Mouse (Mus musculus) CH12.LX (cell line): Measurements from ENCODE around the gene Tut1. TPM values are rescaled to one million over a fixed set of nuclear protein-coding genes. Genes with fewer than 3 reads are reported as not detected.

ENCODE experiments used
- DNase-seq: peaks from one replicate; pipeline ENCODE4 v3.0.0-alpha.2; 2013; ENCODE audit errors: extremely low read depth
- H3K27ac ChIP-seq: 2 replicates; pipeline ENCODE4 v1.5.1; 2012; ENCODE audit warnings: low read depth, mild to moderate bottlenecking, control low read depth, moderate library complexity; ENCODE audit not compliant: insufficient read depth
- H3K27me3 ChIP-seq: replicated peaks from 2 replicates; pipeline ENCODE3; 2012; ENCODE audit warnings: inconsistent platforms
- H3K36me3 ChIP-seq, 2 experiments: replicated peaks in 1 of 2; 2 replicates each; pipeline versions ENCODE3 to v1.6.1; 2012; ENCODE audit warnings: inconsistent platforms in 1 of 2, low read length in 1 of 2, mild to moderate bottlenecking in 1 of 2, mixed read lengths in 1 of 2, moderate library complexity in 1 of 2; ENCODE audit not compliant: control insufficient read depth in 1 of 2, insufficient read depth in 1 of 2
- H3K4me1 ChIP-seq, 2 experiments: 2 replicates each; pipeline ENCODE4 v1.6.1; 2012; ENCODE audit warnings: inconsistent platforms in 1 of 2, moderate library complexity in 1 of 2; ENCODE audit not compliant: insufficient read depth in 2 of 2, control insufficient read depth in 1 of 2
- H3K4me2 ChIP-seq: 2 replicates; pipeline ENCODE4 v1.6.1; 2012; ENCODE audit warnings: low read depth, mild to moderate bottlenecking, control low read depth; ENCODE audit not compliant: poor library complexity, insufficient read depth, severe bottlenecking
- H3K4me3 ChIP-seq, 3 experiments: fragments of 150-350 bp in 1 of 3; sonication (generic) in 1 of 3; replicated peaks in 1 of 3; 2 replicates each; pipeline versions ENCODE3 to v1.5.1; 2011 to 2012; ENCODE audit warnings: low read depth in 2 of 3, low read length in 2 of 3, mild to moderate bottlenecking in 2 of 3, moderate library complexity in 2 of 3, control low read depth in 1 of 3, improper control_type of control experiment in 1 of 3, inconsistent platforms in 1 of 3, mixed read lengths in 1 of 3; ENCODE audit not compliant: poor library complexity in 1 of 3
- H3K79me2 ChIP-seq: replicated peaks from 2 replicates; pipeline ENCODE4 v1.6.1; 2012; ENCODE audit warnings: mild to moderate bottlenecking, moderate library complexity; ENCODE audit not compliant: control insufficient read depth, poor library complexity, insufficient read depth, severe bottlenecking; ENCODE audit errors: extremely low read depth
- H3K9ac ChIP-seq: 2 replicates; pipeline ENCODE4 v1.6.1; 2012; ENCODE audit warnings: low read depth, mild to moderate bottlenecking, control low read depth, moderate library complexity; ENCODE audit not compliant: insufficient read depth
- H3K9me3 ChIP-seq: replicated peaks from 2 replicates; pipeline ENCODE3; 2012; ENCODE audit warnings: low read length, inconsistent platforms, mixed read lengths
- CHD1 ChIP-seq: IDR thresholded peaks from 2 replicates; pipeline ENCODE4 v1.6.1; 2012; ENCODE audit warnings: low read depth, low read length, improper control_type of control experiment, inconsistent platforms
- CHD2 ChIP-seq: IDR thresholded peaks from 2 replicates; pipeline ENCODE4 v1.6.1; 2011; ENCODE audit warnings: low read length, improper control_type of control experiment
- CTCF ChIP-seq, 2 experiments: IDR thresholded peaks in 1 of 2; conservative IDR thresholded peaks in 1 of 2; 2 replicates each; pipeline ENCODE4 v1.5.1; 2011 to 2012; ENCODE audit warnings: low read depth in 2 of 2, low read length in 2 of 2, improper control_type of control experiment in 1 of 2, inconsistent platforms in 1 of 2, mild to moderate bottlenecking in 1 of 2, moderate library complexity in 1 of 2
- E2F4 ChIP-seq: IDR thresholded peaks from 2 replicates; pipeline ENCODE4 v1.6.1; 2011; ENCODE audit warnings: low read depth, low read length, improper control_type of control experiment; ENCODE audit not compliant: insufficient replicate concordance
- EP300 ChIP-seq: IDR thresholded peaks from 2 replicates; pipeline ENCODE4 v1.6.1; 2011; ENCODE audit warnings: low read length, improper control_type of control experiment
- ETS1 ChIP-seq: conservative IDR thresholded peaks from 2 replicates; pipeline ENCODE4 v1.6.1; 2012; ENCODE audit warnings: low read depth, mild to moderate bottlenecking, inconsistent platforms, low read length, improper control_type of control experiment, moderate library complexity
- GABPA ChIP-seq: IDR thresholded peaks from 2 replicates; pipeline ENCODE4 v1.6.1; 2012; ENCODE audit warnings: low read depth, low read length, improper control_type of control experiment, inconsistent platforms; ENCODE audit not compliant: insufficient replicate concordance
- KAT2A ChIP-seq: IDR thresholded peaks from 2 replicates; pipeline ENCODE4 v1.6.1; 2012; ENCODE audit warnings: low read length, improper control_type of control experiment, inconsistent platforms; ENCODE audit not compliant: insufficient replicate concordance
- MAZ ChIP-seq: IDR thresholded peaks from 2 replicates; pipeline ENCODE4 v1.6.1; 2012; ENCODE audit warnings: low read depth, mild to moderate bottlenecking, inconsistent platforms, low read length, improper control_type of control experiment, moderate library complexity
- MEF2A ChIP-seq: IDR thresholded peaks from 2 replicates; pipeline ENCODE4 v1.6.1; 2014; ENCODE audit warnings: low read depth, mild to moderate bottlenecking, inconsistent platforms, low read length, improper control_type of control experiment, borderline replicate concordance
- PAX5 ChIP-seq: IDR thresholded peaks from 2 replicates; pipeline ENCODE4 v1.6.1; 2012; ENCODE audit warnings: low read length, inconsistent platforms, mixed read lengths
- POLR2A ChIP-seq: IDR thresholded peaks from 2 replicates; pipeline ENCODE4 v1.6.1; 2011; ENCODE audit warnings: low read depth, mild to moderate bottlenecking, improper control_type of control experiment, low read length
- POLR2AphosphoS2 ChIP-seq: IDR thresholded peaks from 2 replicates; pipeline ENCODE4 v1.6.1; 2011; ENCODE audit warnings: low read depth, low read length, improper control_type of control experiment
- SIN3A ChIP-seq: IDR thresholded peaks from 2 replicates; pipeline ENCODE4 v1.6.1; 2012; ENCODE audit warnings: low read length, improper control_type of control experiment, inconsistent platforms
- SMC3 ChIP-seq: IDR thresholded peaks from 2 replicates; pipeline ENCODE4 v1.6.1; 2011; ENCODE audit warnings: low read depth, low read length, improper control_type of control experiment
- TBP ChIP-seq: conservative IDR thresholded peaks from 2 replicates; pipeline ENCODE4 v1.6.1; 2011; ENCODE audit warnings: low read depth, low read length, improper control_type of control experiment
- TCF12 ChIP-seq: IDR thresholded peaks from 2 replicates; pipeline ENCODE4 v1.6.1; 2014; ENCODE audit warnings: low read depth, mild to moderate bottlenecking, inconsistent platforms, low read length, improper control_type of control experiment
- UBTF ChIP-seq: IDR thresholded peaks from 2 replicates; pipeline ENCODE4 v1.6.1; 2012; ENCODE audit warnings: low read depth, mild to moderate bottlenecking, inconsistent platforms, low read length, improper control_type of control experiment, moderate library complexity
- USF2 ChIP-seq: conservative IDR thresholded peaks from 2 replicates; pipeline ENCODE4 v1.6.1; 2011; ENCODE audit warnings: low read depth, low read length, improper control_type of control experiment
- ZC3H11A ChIP-seq: IDR thresholded peaks from 2 replicates; pipeline ENCODE4 v1.6.1; 2012; ENCODE audit warnings: low read depth, mild to moderate bottlenecking, inconsistent platforms, low read length, improper control_type of control experiment
- ZNF384 ChIP-seq: IDR thresholded peaks from 2 replicates; pipeline ENCODE4 v1.6.1; 2012; ENCODE audit warnings: low read depth, low read length, improper control_type of control experiment, inconsistent platforms
- dilution Hi-C: fragments of 300-500 bp; cut with MboI; formaldehyde crosslinking; loops from 2 replicates; pipeline ENCODE4 v1.14.3; 2020; ENCODE audit warnings: low sequenced_read_pairs; ENCODE audit not compliant: extremely low pct_unique_long_range_greater_than_20kb, extremely low pct_ligation_motif_present
- in situ Hi-C: fragments of 300-500 bp; cut with MboI; formaldehyde crosslinking; loops from 3 replicates; pipeline ENCODE4 v1.14.3; 2019; ENCODE audit warnings: low sequenced_read_pairs, low pct_ligation_motif_present, low pct_unique_long_range_greater_than_20kb, mixed read lengths
- polyA plus RNA-seq: library from polyadenylated mRNA; unstranded; fragments of >175 nt; gene quantifications from 2 replicates; pipeline ENCODE4 v1.2.1, GENCODE M21; 2012; ENCODE audit warnings: low read depth; ENCODE audit not compliant: insufficient read length
- total RNA-seq, 2 experiments: library from RNA; depleted of rRNA; stranded (reverse); fragments of 300-350 nt in 1 of 2; fragments of >200 nt in 1 of 2; gene quantifications; 2 replicates each; pipeline ENCODE4 v1.2.3; 2012 to 2014

The Tut1 gene
- total and polyA plus RNA-seq, 3 experiments = 40.4 to 54.9 (median 47.7) TPM

DNA sequence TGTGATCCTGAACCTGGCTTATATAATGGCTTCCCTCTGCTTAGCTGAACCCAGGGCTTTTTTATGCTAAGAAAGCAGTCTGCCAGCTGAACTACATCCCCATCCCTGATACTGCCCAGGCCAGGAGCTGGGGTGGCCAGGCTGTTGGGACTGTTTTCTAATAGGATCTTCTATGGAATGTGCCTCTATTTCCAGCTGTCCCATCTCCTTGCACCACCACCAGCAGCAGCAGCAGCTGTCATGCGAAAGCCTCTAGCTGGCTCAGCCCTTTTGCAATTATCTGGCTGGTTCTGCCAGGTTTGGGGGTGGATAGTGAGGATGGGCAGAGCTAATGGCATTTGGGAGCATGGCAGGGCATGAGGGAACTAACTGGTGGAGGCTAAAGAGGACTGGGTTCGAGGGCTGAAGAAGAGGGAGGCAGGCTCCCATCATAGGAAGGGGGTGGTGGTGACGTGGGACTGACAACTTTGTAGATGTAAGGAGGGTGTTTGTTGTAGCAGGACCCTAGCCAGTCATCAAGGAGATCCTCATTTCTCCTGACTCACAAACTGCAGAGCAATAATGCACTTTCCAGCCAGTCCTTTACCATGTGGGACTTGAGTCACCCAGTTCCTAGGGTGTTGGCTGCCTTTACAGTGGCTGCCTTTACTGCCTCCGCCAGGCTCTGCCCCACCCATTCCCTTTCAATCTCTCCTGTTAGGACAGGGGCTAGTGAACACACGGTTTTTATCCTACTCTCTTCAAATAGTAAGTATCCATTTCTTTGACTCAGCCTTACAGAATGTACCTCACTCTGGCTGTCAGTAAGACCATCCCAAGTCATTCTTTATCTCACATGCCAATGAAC is 28.9 kb downstream of the Tut1 start:
- in situ Hi-C loops (no loop called here), dilution Hi-C loops (no loop called here)
- H3K9me3 ChIP-seq = no peaks in the 10 kb centered on the region
- no peak overlapping the region for H3K27ac ChIP-seq
- peaks cover 30 to 46% of the 10 kb centered on the region in 2 experiments for H3K36me3 ChIP-seq
- H3K9ac ChIP-seq = no peak overlapping the region
- no peaks in the 10 kb centered on the region for H3K79me2 ChIP-seq
- TF ChIP-seq ZNF384 (no peak), CTCF (conservative IDR thresholded peaks at IDR 0.05 in 1 of 2, IDR thresholded peaks at IDR 0.05 in 1 of 2; ENCODE audit: low read depth in 2 of 2, low read length in 2 of 2) (no peak), GABPA (no peak), ZC3H11A (no peak), PAX5 (no peak), MAZ (no peak), ETS1 (no peak), KAT2A (no peak), CHD1 (no peak), USF2 (no peak), UBTF (no peak), TCF12 (no peak), MEF2A (no peak), E2F4 (no peak)
- H3K27me3 ChIP-seq = no peaks in the 10 kb centered on the region
- no peak for DNase-seq
- no peak overlapping the region for H3K4me2 ChIP-seq
- no peak overlapping the region for H3K4me3 ChIP-seq
- H3K4me1 ChIP-seq = peaks cover 27 to 77% of the 10 kb centered on the region in 2 experiments

DNA sequence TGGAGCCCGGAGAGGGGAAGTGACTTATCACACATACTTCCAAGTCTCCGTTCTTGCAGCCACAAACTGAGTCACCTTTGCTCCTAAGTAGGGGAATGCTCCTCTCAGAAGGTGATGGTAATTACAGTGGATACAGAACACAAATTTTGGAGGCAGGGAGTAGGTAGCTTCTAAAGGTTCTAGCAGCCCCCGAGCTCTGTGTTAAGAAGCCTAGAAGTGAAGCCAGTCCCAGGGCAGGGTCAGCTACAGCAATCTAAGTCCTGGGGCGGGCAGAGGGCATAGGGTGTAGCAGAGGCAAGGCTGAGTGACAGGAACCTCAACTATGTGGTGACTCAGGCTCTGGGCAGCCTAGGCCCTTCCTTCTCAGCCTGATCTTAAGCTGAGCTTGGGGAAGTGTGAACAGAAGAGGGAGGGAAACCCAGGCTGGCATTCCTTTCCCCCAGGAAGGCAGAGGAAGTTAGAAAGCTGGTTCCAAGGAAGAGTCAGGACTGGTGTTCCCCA is 29.6 kb downstream of the Tut1 start:
- TF ChIP-seq TBP (no peak), KAT2A (no peak), GABPA (no peak), CHD2 (no peak), POLR2AphosphoS2 (no peak), SMC3 (no peak), CTCF (conservative IDR thresholded peaks at IDR 0.05 in 1 of 2, IDR thresholded peaks at IDR 0.05 in 1 of 2; ENCODE audit: low read depth in 2 of 2, low read length in 2 of 2) (no peak), POLR2A (no peak), ETS1 (no peak), USF2 (no peak), EP300 (no peak), SIN3A (no peak)
- TF ChIP-seq, all 38 proteins: peak for 0
- Histone ChIP-seq H3K9me3 (no peaks in the 10 kb centered on the region), H3K4me1 (peaks cover 31 to 78% of the 10 kb centered on the region in 2 experiments), H3K4me2 (no peak overlapping the region), H3K4me3 (no peak overlapping the region), H3K27ac (0 out of 2 replicates have a peak overlapping the region, but pooled peaks have one; percentile 28), H3K27me3 (peaks cover under 1% of the 10 kb centered on the region), H3K36me3 (peaks cover 23 to 41% of the 10 kb centered on the region in 2 experiments), H3K9ac (no peak overlapping the region), H3K79me2 (no peaks in the 10 kb centered on the region)
- DNase-seq = no peak
- dilution Hi-C loops = no loop called here
- in situ Hi-C loops = no loop called here
